Mouse (Mus musculus): ENCODE measurements around the gene Creb3l4. TPM values are rescaled to one million over a fixed set of nuclear protein-coding genes. Genes with fewer than 3 reads are reported as not detected.
A peak's percentile ranks its signal among the peaks of the same experiment; 100 is the strongest.

The Creb3l4 gene
- polyA plus RNA-seq, 1 experiment from 2014 or later, result 8.9 TPM

GRCm38 (mm10) chr3:90250791-90251190, 7.5 kb upstream of the Creb3l4 start:
- no peak for ATAC-seq (ENCODE audit: insufficient number of reproducible peaks, insufficient read depth, low FRiP score, low TSS enrichment, low read depth)
- Histone ChIP-seq H3K36me3 (peaks cover 25% of the 10 kb centered on the region), H3K4me3 (no peak overlapping the region), H3K4me1 (peaks cover 28% of the 10 kb centered on the region), H3K9me3 (no peaks in the 10 kb centered on the region), H3K27ac (no peak overlapping the region), H3K27me3 (no peaks in the 10 kb centered on the region), H3K4me2 (no peak overlapping the region), H3K9ac (no peak overlapping the region)
- 83% methylated on average over 6 of the region's 6 CpGs for WGBS

GRCm38 (mm10) chr3:90248746-90249100, 5.4 kb upstream of the Creb3l4 start:
- peak overlapping the region; percentile 89 for H3K9ac ChIP-seq
- peak overlapping the region; percentile 92 for H3K4me2 ChIP-seq
- WGBS, result 7% methylated on average over 10 of the region's 10 CpGs
- peaks cover 23% of the 10 kb centered on the region for H3K4me1 ChIP-seq
- H3K27me3 ChIP-seq, result no peaks in the 10 kb centered on the region
- H3K9me3 ChIP-seq, result no peaks in the 10 kb centered on the region
- H3K4me3 ChIP-seq, result peak overlapping the region; percentile 77
- ATAC-seq (ENCODE audit: insufficient number of reproducible peaks, insufficient read depth, low FRiP score, low TSS enrichment, low read depth), result no peak
- H3K36me3 ChIP-seq, result peaks cover 25% of the 10 kb centered on the region
- H3K27ac ChIP-seq, result peak overlapping the region; percentile 93

GRCm38 (mm10) chr3:90247960-90248745, 4.8 kb upstream of the Creb3l4 start, which contains the start of gene Slc39a1:
Gene Slc39a1 (plus strand): TSS chr3:90248172.
- Histone ChIP-seq H3K9ac (peak within 1 kb of the TSS; percentile 89), H3K27me3 (no peaks in the 10 kb centered on the region), H3K4me1 (peaks cover 29% of the 10 kb centered on the region), H3K36me3 (peaks cover 25% of the 10 kb centered on the region), H3K27ac (peak within 1 kb of the TSS; percentile 93), H3K4me3 (peak within 1 kb of the TSS; percentile 77), H3K4me2 (peak within 1 kb of the TSS; percentile 92), H3K9me3 (no peaks in the 10 kb centered on the region)
- ATAC-seq (ENCODE audit: insufficient number of reproducible peaks, insufficient read depth, low FRiP score, low TSS enrichment, low read depth), result peak; percentile 91
- WGBS, result under 1% methylated on average over 41 of the region's 44 CpGs

GRCm38 (mm10) chr3:90247630-90247959, 4.3 kb upstream of the Creb3l4 start:
- no peaks in the 10 kb centered on the region for H3K9me3 ChIP-seq
- no peak for ATAC-seq (ENCODE audit: insufficient number of reproducible peaks, insufficient read depth, low FRiP score, low TSS enrichment, low read depth)
- H3K4me2 ChIP-seq, result peak overlapping the region; percentile 92
- peak overlapping the region; percentile 89 for H3K9ac ChIP-seq
- H3K27me3 ChIP-seq, result no peaks in the 10 kb centered on the region
- H3K27ac ChIP-seq, result peak overlapping the region; percentile 93
- peak overlapping the region; percentile 77 for H3K4me3 ChIP-seq
- under 1% methylated on average over 3 of the region's 3 CpGs for WGBS
- H3K36me3 ChIP-seq, result peaks cover 25% of the 10 kb centered on the region
- peaks cover 34% of the 10 kb centered on the region for H3K4me1 ChIP-seq

- ATAC-seq (ENCODE audit: insufficient number of reproducible peaks, insufficient read depth, low FRiP score, low TSS enrichment, low read depth), result no peak
- peaks cover 11% of the 10 kb centered on the region for H3K36me3 ChIP-seq
- no peaks in the 10 kb centered on the region for H3K27me3 ChIP-seq
- no peaks in the 10 kb centered on the region for H3K9me3 ChIP-seq
- no peak overlapping the region for H3K4me2 ChIP-seq
- H3K4me3 ChIP-seq, result no peak overlapping the region
- H3K9ac ChIP-seq, result no peak overlapping the region
- 60% methylated on average over 2 of the region's 2 CpGs for WGBS
- peaks cover 40% of the 10 kb centered on the region for H3K4me1 ChIP-seq
- no peak overlapping the region for H3K27ac ChIP-seq
These were observed 2.1 kb upstream of the Creb3l4 start for GRCm38 (mm10) chr3:90245406-90245805.

GRCm38 (mm10) chr3:90241669-90242358, 1.5 kb downstream of the Creb3l4 start:
- no peaks in the 10 kb centered on the region for H3K27me3 ChIP-seq
- H3K4me3 ChIP-seq, result no peak overlapping the region
- peak overlapping the region; percentile 69 for H3K4me2 ChIP-seq
- H3K9me3 ChIP-seq, result no peaks in the 10 kb centered on the region
- H3K9ac ChIP-seq, result no peak overlapping the region
- no peak for ATAC-seq (ENCODE audit: insufficient number of reproducible peaks, insufficient read depth, low FRiP score, low TSS enrichment, low read depth)
- 88% methylated on average over 10 of the region's 10 CpGs for WGBS
- H3K27ac ChIP-seq, result no peak overlapping the region
- H3K36me3 ChIP-seq, result 0 out of 2 replicates have a peak, but pooled peaks cover 3% of the 10 kb centered on the region
- H3K4me1 ChIP-seq, result peaks cover 22% of the 10 kb centered on the region

- Histone ChIP-seq H3K27me3 (no peaks in the 10 kb centered on the region), H3K27ac (no peak overlapping the region), H3K9me3 (no peaks in the 10 kb centered on the region), H3K4me1 (peaks cover 22% of the 10 kb centered on the region), H3K9ac (no peak overlapping the region), H3K36me3 (peaks cover 7% of the 10 kb centered on the region), H3K4me3 (no peak overlapping the region), H3K4me2 (no peak overlapping the region)
- no peak for ATAC-seq (ENCODE audit: insufficient number of reproducible peaks, insufficient read depth, low FRiP score, low TSS enrichment, low read depth)
- WGBS, result 95% methylated on average over 2 of the region's 2 CpGs
These were observed 2.1 kb downstream of the Creb3l4 start for GRCm38 (mm10) chr3:90241251-90241650.

GRCm38 (mm10) chr3:90231507-90232333, 11.6 kb downstream of the Creb3l4 start, which contains the start of gene Jtb:
Gene Jtb (plus strand): TSS chr3:90231597.
- H3K27ac ChIP-seq, result peak within 1 kb of the TSS; percentile 88
- H3K9ac ChIP-seq, result peak within 1 kb of the TSS; percentile 89
- no peaks in the 10 kb centered on the region for H3K27me3 ChIP-seq
- H3K36me3 ChIP-seq, result peaks cover 35% of the 10 kb centered on the region
- ATAC-seq (ENCODE audit: insufficient number of reproducible peaks, insufficient read depth, low FRiP score, low TSS enrichment, low read depth), result peak; percentile 94
- peak within 1 kb of the TSS; percentile 87 for H3K4me3 ChIP-seq
- H3K4me2 ChIP-seq, result peak within 1 kb of the TSS; percentile 81
- H3K4me1 ChIP-seq, result peaks cover 8% of the 10 kb centered on the region
- under 1% methylated on average over 61 of the region's 61 CpGs for WGBS
- no peaks in the 10 kb centered on the region for H3K9me3 ChIP-seq

GRCm38 (mm10) chr3:90231075-90231474, 12.2 kb downstream of the Creb3l4 start:
- H3K36me3 ChIP-seq, result peaks cover 32% of the 10 kb centered on the region
- no peak overlapping the region; the same call in 1 of the 2 replicates for H3K27ac ChIP-seq
- 14% methylated on average over 8 of the region's 8 CpGs for WGBS
- peak overlapping the region; percentile 89 for H3K9ac ChIP-seq
- H3K4me3 ChIP-seq, result peak overlapping the region; percentile 87
- no peaks in the 10 kb centered on the region for H3K9me3 ChIP-seq
- H3K4me1 ChIP-seq, result peaks cover 8% of the 10 kb centered on the region
- no peak for ATAC-seq (ENCODE audit: insufficient number of reproducible peaks, insufficient read depth, low FRiP score, low TSS enrichment, low read depth)
- peak overlapping the region; percentile 81 for H3K4me2 ChIP-seq
- no peaks in the 10 kb centered on the region for H3K27me3 ChIP-seq

GRCm38 (mm10) chr3:90224331-90224730, 19.0 kb downstream of the Creb3l4 start:
- Histone ChIP-seq H3K9ac (no peak overlapping the region), H3K27ac (no peak overlapping the region), H3K4me1 (peaks cover 11% of the 10 kb centered on the region), H3K4me2 (no peak overlapping the region), H3K9me3 (no peaks in the 10 kb centered on the region), H3K27me3 (no peaks in the 10 kb centered on the region), H3K36me3 (peaks cover 32% of the 10 kb centered on the region), H3K4me3 (no peak overlapping the region)
- WGBS, result 83% methylated on average over 10 of the region's 10 CpGs
- ATAC-seq (ENCODE audit: insufficient number of reproducible peaks, insufficient read depth, low FRiP score, low TSS enrichment, low read depth), result no peak

GRCm38 (mm10) chr3:90222941-90223340, 20.4 kb downstream of the Creb3l4 start:
- ATAC-seq (ENCODE audit: insufficient number of reproducible peaks, insufficient read depth, low FRiP score, low TSS enrichment, low read depth), result no peak
- peaks cover 11% of the 10 kb centered on the region for H3K4me1 ChIP-seq
- H3K36me3 ChIP-seq, result peaks cover 32% of the 10 kb centered on the region
- no peaks in the 10 kb centered on the region for H3K27me3 ChIP-seq
- H3K9ac ChIP-seq, result no peak overlapping the region
- no peak overlapping the region for H3K4me2 ChIP-seq
- H3K27ac ChIP-seq, result no peak overlapping the region
- 75% methylated on average over 3 of the region's 3 CpGs for WGBS
- no peak overlapping the region for H3K4me3 ChIP-seq
- no peaks in the 10 kb centered on the region for H3K9me3 ChIP-seq

Data from embryonic facial prominence, embryonic 13.5 days (tissue).